Mouse (Mus musculus) heart, adult 8-10 months (tissue): ENCODE measurements around the gene Nf2. TPM values are rescaled to one million over a fixed set of nuclear protein-coding genes. Genes with fewer than 3 reads are reported as not detected.
A peak's percentile ranks its signal among the peaks of the same experiment; 100 is the strongest.
"Not testable (repeated sequence)": the region's sequence is repeated elsewhere in the genome, so short reads cannot be mapped to it uniquely, and the experiment has no call there.

Experiments
- DNase-seq: peaks from one replicate; pipeline ENCODE4 v3.0.0; 2022; ENCODE audit warnings: low spot score
- total RNA-seq, 4 experiments: library from RNA; stranded (reverse); gene quantifications; 2 replicates each; pipeline ENCODE4 v1.2.4; 2022

Gene Nf2
- total RNA-seq, 4 experiments from 2014 or later = 75.5 to 80.0 (median 78.3) TPM

GRCm38 (mm10) chr11:4837342-4837741 is 12.0 kb downstream of the Nf2 start:
- DNase-seq = no peak

GRCm38 (mm10) chr11:4836755-4837154 is 12.6 kb downstream of the Nf2 start:
- DNase-seq = peak; percentile 48

- DNase-seq = no peak
Measured at GRCm38 (mm10) chr11:4835436-4835835, 13.9 kb downstream of the Nf2 start.

DNA sequence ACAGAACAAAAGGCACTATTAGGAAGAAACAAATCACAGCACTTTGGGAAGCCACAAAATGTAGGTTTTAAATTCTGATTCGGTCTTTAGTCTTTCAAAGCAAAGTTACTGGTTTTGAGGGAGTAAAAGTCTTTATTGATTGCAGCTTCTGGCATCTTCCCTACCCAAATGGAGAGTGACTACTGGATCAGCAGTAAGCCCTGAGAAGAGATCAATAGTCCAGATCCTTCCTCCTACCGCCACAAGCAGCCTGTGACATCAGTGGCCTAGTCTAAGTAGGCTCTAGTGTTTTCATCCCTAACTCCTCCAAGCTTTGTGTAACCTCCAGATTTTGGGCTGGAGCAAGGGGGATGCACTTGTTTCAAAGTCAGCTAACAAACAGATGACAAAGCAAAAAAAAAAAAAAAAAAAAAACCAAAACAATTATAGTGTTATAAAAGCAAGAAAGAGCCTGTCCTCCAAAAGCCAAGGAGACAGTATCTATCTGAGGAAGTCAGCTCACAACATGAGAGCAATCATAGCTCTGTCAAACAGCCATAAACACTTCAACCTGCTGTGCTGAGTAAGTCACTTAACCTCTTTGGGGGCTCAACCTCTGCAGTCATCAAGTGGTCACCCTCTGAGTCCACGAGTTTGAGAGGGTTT is 15.9 kb downstream of the Nf2 start:
- DNase-seq = no peak

GRCm38 (mm10) chr11:4831066-4831465 is 18.3 kb downstream of the Nf2 start:
- no peak for DNase-seq

- no peak for DNase-seq
Measured at GRCm38 (mm10) chr11:4827916-4828315, 21.4 kb downstream of the Nf2 start.

- no peak for DNase-seq
Measured at GRCm38 (mm10) chr11:4827340-4827739, 22.0 kb downstream of the Nf2 start.

GRCm38 (mm10) chr11:4826152-4826778 is 23.1 kb downstream of the Nf2 start:
- DNase-seq = no peak

- DNase-seq = no peak
Measured at GRCm38 (mm10) chr11:4823655-4824312, 25.6 kb downstream of the Nf2 start.

DNA sequence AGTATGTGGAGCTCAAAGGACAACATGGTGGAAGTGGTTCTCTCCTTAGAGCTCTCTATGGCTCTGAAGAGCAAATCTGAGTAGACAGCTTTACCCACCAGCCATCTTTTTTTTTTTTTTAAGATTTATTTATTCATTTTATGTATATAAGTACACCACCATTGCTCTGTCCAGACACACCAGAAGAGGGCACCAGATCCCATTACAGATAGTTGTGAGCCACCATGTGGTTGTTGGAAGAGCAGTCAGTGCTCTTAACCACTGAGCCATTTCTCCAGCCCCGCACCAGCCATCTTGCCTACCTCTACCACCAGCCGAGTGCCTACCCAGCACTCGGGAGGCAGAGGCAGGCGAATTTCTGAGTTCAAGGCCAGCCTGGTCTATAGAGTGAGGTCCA is 26.9 kb downstream of the Nf2 start:
- DNase-seq = not testable (repeated sequence)

DNA sequence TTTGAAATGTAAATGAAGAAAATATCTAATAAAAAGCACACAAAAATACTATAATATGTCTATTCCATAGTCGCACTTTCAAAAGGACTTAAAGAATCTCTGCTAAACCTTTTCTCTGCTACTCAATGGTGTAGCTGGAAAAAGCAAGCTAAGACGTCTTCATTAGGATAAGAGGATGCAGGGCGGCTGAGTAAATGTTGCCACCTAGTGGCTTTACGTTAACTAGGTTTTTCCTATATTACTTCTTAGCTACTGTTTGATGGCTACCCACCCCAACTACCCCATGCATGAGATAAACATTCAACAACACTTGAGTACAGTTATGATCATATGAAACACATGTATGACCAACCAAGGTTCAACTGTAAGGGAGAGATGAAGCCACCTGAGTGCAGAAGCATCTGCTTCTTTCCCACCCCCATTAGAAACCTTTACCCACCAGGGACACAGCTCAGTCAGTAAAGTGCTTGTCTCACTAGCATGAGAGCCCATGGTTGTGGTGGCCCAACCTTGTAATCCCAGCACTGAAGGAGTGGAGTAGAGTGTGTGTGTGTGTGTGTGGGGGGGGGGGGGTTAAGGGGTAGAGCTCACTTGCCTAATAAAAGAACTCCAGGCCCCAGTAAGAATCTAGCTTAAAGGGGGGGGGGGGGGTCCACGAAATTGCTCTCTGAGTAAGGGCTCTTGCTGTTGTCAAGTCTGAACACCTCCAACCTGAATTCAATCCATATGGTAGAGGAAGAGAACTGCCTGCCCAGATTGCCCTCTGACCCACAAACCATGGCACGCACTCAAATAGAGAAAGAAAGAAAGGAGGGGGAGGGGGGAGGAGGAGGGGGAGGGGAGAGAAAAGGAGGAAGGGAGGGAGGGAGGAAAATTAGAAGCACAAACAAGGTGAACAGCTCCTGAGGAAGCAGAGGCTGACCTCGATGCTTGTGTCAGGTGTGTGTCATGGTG is 27.6 kb downstream of the Nf2 start:
- no peak for DNase-seq

GRCm38 (mm10) chr11:4814507-4815450 is 34.6 kb downstream of the Nf2 start:
- DNase-seq = no peak

DNA sequence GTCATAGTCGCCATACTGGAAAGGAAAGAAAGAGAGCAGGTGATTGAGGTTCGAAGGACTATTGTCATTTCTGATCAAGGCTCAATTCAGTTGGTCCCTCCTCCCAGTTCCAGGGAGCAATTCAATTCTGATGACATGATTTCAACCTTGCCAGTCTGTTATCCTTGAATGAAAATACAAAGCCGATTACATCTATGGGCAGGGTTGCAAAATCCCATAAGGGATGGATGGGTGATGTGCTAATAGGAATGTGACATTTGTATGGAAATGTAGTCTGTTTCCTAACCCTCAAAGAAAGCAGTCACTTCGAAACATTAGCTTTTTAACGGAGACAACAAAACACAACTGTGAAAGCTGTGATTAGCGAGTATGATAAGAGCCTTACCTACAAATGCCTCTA is 41.0 kb downstream of the Nf2 start:
- DNase-seq = no peak

- no peak for DNase-seq
Measured at GRCm38 (mm10) chr11:4806031-4806715, 43.2 kb downstream of the Nf2 start.

DNA sequence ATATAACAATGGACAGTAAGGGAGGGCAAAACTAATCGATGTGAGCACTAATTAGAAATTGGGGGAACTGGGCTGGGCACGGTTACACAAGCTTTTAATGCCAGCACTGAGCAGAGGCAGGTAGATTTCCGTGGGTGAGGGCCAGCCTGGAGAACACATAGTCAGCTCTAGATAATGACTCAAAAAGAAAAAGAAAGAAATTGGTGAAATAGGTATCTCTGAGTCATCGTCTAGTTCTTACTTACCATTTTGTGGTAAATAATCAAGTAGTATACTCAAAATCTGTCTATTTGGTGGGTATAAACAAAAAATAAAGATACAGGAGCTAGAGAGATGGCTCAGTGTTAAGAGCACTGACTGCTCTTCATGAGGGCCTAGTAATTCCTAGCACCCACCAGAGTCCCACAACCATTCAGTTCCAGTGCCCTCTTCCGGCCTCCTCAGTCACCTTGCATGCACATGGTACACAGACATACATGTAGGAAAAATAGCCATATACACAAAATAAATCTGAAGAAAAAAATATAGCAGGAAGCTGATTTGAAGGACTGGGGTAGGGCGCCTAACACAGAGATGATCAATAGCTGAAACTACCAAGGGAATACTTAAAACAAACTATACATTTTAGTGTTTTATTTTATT is 44.3 kb downstream of the Nf2 start:
- DNase-seq = no peak

DNA sequence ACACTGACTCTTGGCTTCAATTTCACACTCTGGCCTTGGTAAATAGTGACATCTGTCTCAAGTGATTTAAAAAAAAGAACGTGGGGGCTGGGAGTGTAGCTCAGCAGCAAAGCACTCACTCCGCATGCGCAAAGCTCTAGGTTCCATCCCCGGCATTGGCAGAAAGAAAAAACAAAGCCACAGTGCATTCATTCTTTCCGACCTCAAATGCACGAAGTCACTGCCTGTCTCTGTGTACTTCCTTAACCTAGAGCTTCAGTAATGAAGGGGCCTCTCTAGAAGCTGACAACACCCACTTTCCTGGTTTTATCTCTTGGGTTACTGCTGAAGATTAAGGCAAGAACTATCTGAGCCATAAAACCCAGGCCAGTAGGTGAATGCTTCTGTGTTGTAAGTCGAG is 45.4 kb downstream of the Nf2 start:
- DNase-seq = no peak

- DNase-seq = no peak
Measured at GRCm38 (mm10) chr11:4803426-4803825, 45.9 kb downstream of the Nf2 start.

- peak; percentile 64 for DNase-seq
Measured at GRCm38 (mm10) chr11:4803008-4803407, 46.3 kb downstream of the Nf2 start.

DNA sequence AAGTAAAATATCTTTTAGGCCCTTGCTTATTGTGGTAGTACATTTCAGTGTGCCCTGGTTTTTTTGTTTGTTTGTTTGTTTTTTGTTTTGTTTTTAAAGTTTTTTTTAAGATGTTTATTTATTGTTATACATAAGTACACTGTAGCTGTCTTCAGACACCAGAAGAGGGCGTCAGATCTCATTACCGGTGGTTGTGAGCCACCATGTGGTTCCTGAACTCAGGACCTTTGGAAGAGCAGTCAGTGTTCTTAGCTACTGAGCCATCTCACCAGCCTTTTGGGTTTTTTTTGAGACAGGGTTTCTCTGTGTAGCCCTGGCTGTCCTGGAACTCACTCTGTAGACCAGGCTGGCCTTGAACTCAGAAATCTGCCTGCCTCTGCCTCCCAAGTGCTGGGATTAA is 46.9 kb downstream of the Nf2 start:
- not testable (repeated sequence) for DNase-seq

DNA sequence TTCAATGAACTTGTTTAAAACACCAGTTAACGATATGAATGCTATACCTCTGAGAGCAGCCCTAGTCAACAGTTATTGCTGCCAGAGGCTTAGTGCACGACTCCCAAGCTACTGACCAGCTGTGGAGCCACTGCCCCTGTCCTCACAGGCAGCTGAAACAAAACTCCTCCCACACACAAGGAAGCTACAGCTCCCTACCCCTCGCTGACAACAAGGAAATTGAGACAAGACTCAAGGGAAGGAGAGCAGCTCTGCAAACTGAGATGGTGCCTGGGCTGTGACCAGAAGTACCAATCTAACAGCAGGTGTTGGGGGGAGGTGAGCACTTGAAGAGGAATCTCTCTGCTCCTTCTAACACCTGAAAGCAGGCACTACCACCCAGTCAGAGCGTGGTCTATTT is 48.7 kb downstream of the Nf2 start:
- no peak for DNase-seq
